Mouse (Mus musculus): ENCODE data around the gene Slc39a11. TPM values are rescaled to one million over a fixed set of nuclear protein-coding genes. Genes with fewer than 3 reads are reported as not detected.
A peak's percentile ranks its signal among the peaks of the same experiment; 100 is the strongest.

Gene Slc39a11
- polyA plus RNA-seq, 1 experiment from 2014 or later, result 33.9 TPM

- Histone ChIP-seq H3K36me3 (replicated peaks) (no peaks in the 10 kb centered on the region), H3K4me1 (peaks cover 25% of the 10 kb centered on the region), H3K4me2 (no peak overlapping the region), H3K9me3 (no peaks in the 10 kb centered on the region), H3K4me3 (no peak overlapping the region), H3K27me3 (replicated peaks) (no peaks in the 10 kb centered on the region), H3K27ac (no peak overlapping the region), H3K9ac (no peak overlapping the region)
- 77% methylated on average over 4 of the region's 4 CpGs for WGBS
- no peak for ATAC-seq (replicated peaks)
Observed at GRCm38 (mm10) chr11:113522726-113523125, 127.2 kb downstream of the Slc39a11 start.

GRCm38 (mm10) chr11:113521469-113522190 lies 128.2 kb downstream of the Slc39a11 start:
- H3K4me3 ChIP-seq, result no peak overlapping the region
- no peak for ATAC-seq (replicated peaks)
- no peaks in the 10 kb centered on the region for H3K9me3 ChIP-seq
- H3K4me1 ChIP-seq, result peaks cover 27% of the 10 kb centered on the region
- no peak overlapping the region for H3K27ac ChIP-seq
- no peak overlapping the region for H3K4me2 ChIP-seq
- H3K27me3 ChIP-seq (replicated peaks), result no peaks in the 10 kb centered on the region
- no peaks in the 10 kb centered on the region for H3K36me3 ChIP-seq (replicated peaks)
- WGBS, result 49% methylated on average over 20 of the region's 20 CpGs
- H3K9ac ChIP-seq, result no peak overlapping the region

DNA sequence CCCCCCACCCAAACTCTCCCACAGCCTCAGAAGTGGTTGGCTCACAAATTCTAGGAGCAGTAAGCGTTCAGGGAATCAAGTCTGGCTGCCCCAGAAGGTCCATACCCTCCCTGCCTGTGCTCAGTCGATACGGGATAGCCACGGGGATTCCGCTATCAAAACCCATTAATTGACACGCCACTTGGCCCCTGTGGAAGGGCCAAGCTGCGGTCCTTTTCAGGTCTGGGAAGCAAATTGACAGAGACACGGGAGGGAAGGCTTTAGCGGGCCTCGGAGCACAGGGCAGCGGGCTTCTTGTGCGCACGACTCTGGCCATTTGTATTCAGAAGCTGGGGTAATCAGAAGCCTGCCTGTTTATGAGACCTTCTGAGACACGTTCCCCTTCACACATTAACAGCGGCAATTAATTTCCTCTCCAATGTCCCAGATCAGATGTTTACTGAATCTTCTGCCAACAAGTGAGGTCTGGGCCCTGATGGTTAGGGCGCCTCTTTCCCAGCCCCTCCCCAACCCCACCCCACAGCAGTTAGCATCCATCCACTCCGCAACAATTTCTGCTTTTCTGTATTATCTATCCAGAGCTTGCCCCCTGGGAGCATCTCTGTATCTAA lies 128.9 kb downstream of the Slc39a11 start:
- no peaks in the 10 kb centered on the region for H3K27me3 ChIP-seq (replicated peaks)
- no peak overlapping the region for H3K4me2 ChIP-seq
- H3K9ac ChIP-seq, result no peak overlapping the region
- H3K36me3 ChIP-seq (replicated peaks), result no peaks in the 10 kb centered on the region
- 34% methylated on average over 17 of the region's 17 CpGs for WGBS
- no peak; the same call in 1 of the 2 replicates for ATAC-seq (replicated peaks)
- no peak overlapping the region for H3K4me3 ChIP-seq
- peaks cover 27% of the 10 kb centered on the region for H3K4me1 ChIP-seq
- H3K27ac ChIP-seq, result peak overlapping the region; percentile 48; the same call in 1 of the 2 replicates
- no peaks in the 10 kb centered on the region for H3K9me3 ChIP-seq

DNA sequence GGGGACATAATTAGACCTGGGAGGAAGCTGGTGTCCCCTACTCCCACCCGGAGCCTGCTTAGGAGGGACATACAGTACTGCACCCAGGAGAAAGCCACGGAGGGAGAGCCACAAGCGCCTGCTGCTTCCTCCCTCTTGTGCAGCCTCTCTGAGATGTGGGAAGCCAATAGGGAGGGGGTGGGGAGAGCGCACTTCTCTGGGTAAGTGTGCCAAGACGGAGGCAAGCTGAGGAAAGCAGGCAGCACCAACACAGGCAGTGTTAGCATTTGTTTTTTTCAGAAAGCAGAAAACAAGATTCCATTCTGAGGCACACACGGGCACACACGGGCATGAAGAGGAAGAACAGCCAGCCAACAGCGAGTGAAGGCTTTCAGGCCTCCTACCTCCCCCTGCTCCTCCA lies 129.5 kb downstream of the Slc39a11 start:
- ATAC-seq (replicated peaks), result no peak
- Histone ChIP-seq H3K36me3 (replicated peaks) (no peaks in the 10 kb centered on the region), H3K9ac (no peak overlapping the region), H3K9me3 (no peaks in the 10 kb centered on the region), H3K27me3 (replicated peaks) (no peaks in the 10 kb centered on the region), H3K4me3 (no peak overlapping the region), H3K27ac (0 out of 2 replicates have a peak overlapping the region, but pooled peaks have one; percentile 34), H3K4me1 (peaks cover 27% of the 10 kb centered on the region), H3K4me2 (no peak overlapping the region)
- 47% methylated on average over 8 of the region's 8 CpGs for WGBS

GRCm38 (mm10) chr11:113519973-113520372 lies 129.9 kb downstream of the Slc39a11 start:
- Histone ChIP-seq H3K9me3 (no peaks in the 10 kb centered on the region), H3K36me3 (replicated peaks) (no peaks in the 10 kb centered on the region), H3K27me3 (replicated peaks) (no peaks in the 10 kb centered on the region), H3K4me3 (no peak overlapping the region), H3K27ac (0 out of 2 replicates have a peak overlapping the region, but pooled peaks have one; percentile 34), H3K4me2 (no peak overlapping the region), H3K4me1 (peaks cover 27% of the 10 kb centered on the region), H3K9ac (no peak overlapping the region)
- no peak for ATAC-seq (replicated peaks)
- WGBS, result 70% methylated on average over 7 of the region's 7 CpGs

- Histone ChIP-seq H3K4me1 (peaks cover 27% of the 10 kb centered on the region), H3K27me3 (replicated peaks) (no peaks in the 10 kb centered on the region), H3K4me3 (no peak overlapping the region), H3K36me3 (replicated peaks) (no peaks in the 10 kb centered on the region), H3K4me2 (no peak overlapping the region), H3K9ac (no peak overlapping the region), H3K27ac (no peak overlapping the region), H3K9me3 (no peaks in the 10 kb centered on the region)
- 67% methylated on average over 7 of the region's 7 CpGs for WGBS
- ATAC-seq (replicated peaks), result no peak
Observed at GRCm38 (mm10) chr11:113518176-113518575, 131.7 kb downstream of the Slc39a11 start.

- Histone ChIP-seq H3K27me3 (replicated peaks) (no peaks in the 10 kb centered on the region), H3K9me3 (no peaks in the 10 kb centered on the region), H3K4me2 (no peak overlapping the region), H3K9ac (no peak overlapping the region), H3K36me3 (replicated peaks) (no peaks in the 10 kb centered on the region), H3K27ac (no peak overlapping the region), H3K4me1 (peaks cover 22% of the 10 kb centered on the region), H3K4me3 (no peak overlapping the region)
- ATAC-seq (replicated peaks), result no peak
- WGBS, result 70% methylated on average over 10 of the region's 10 CpGs
Observed at GRCm38 (mm10) chr11:113516156-113516555, 133.7 kb downstream of the Slc39a11 start.

DNA sequence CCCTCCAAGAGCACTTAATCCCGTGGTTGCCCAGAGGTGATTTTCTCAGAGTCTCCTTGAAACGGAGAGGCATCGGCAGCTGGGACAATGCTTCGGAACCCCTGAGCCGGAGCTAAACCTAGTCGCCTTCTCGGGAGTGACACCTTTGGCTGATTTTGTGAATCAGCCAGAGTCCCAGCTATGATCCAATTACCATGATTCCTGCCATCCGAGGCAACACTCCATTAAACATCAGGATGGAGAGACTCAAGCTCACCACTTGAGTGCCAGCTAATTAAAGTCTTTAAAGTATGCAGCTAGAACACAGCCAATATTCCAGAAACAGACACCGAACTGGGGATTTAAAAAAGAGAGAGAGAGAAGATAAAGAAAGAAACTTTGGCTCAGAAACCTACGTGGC lies 136.9 kb downstream of the Slc39a11 start:
- Histone ChIP-seq H3K27ac (no peak overlapping the region), H3K27me3 (replicated peaks) (no peaks in the 10 kb centered on the region), H3K4me3 (no peak overlapping the region), H3K4me1 (0 out of 2 replicates have a peak, but pooled peaks cover 7% of the 10 kb centered on the region), H3K4me2 (no peak overlapping the region), H3K36me3 (replicated peaks) (no peaks in the 10 kb centered on the region), H3K9ac (no peak overlapping the region), H3K9me3 (no peaks in the 10 kb centered on the region)
- 64% methylated on average over 10 of the region's 10 CpGs for WGBS
- no peak for ATAC-seq (replicated peaks)

DNA sequence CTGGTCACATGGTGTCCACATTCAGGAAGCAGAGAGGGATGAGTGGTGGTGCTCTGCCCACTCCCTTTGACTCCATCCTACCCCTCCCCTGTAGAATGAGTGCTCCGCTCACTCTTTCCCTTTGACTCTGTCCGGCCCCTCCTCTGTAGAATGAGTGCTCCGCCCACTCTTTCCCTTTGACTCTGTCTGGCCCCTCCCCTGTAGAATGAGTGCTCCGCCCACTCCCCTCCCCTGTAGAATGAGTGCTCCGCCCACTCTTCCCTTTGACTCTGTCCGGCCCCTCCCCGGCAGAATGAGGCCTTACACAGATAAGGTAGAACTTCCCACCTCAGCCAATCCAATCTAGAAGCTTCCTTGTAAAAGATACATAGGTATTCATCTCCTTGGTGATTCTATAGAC lies 137.7 kb downstream of the Slc39a11 start:
- H3K27me3 ChIP-seq (replicated peaks), result no peaks in the 10 kb centered on the region
- H3K9ac ChIP-seq, result no peak overlapping the region
- H3K27ac ChIP-seq, result no peak overlapping the region
- H3K4me1 ChIP-seq, result 0 out of 2 replicates have a peak, but pooled peaks cover 10% of the 10 kb centered on the region
- no peaks in the 10 kb centered on the region for H3K9me3 ChIP-seq
- 88% methylated on average over 7 of the region's 7 CpGs for WGBS
- no peak overlapping the region for H3K4me2 ChIP-seq
- H3K4me3 ChIP-seq, result no peak overlapping the region
- no peak for ATAC-seq (replicated peaks)
- no peaks in the 10 kb centered on the region for H3K36me3 ChIP-seq (replicated peaks)

DNA sequence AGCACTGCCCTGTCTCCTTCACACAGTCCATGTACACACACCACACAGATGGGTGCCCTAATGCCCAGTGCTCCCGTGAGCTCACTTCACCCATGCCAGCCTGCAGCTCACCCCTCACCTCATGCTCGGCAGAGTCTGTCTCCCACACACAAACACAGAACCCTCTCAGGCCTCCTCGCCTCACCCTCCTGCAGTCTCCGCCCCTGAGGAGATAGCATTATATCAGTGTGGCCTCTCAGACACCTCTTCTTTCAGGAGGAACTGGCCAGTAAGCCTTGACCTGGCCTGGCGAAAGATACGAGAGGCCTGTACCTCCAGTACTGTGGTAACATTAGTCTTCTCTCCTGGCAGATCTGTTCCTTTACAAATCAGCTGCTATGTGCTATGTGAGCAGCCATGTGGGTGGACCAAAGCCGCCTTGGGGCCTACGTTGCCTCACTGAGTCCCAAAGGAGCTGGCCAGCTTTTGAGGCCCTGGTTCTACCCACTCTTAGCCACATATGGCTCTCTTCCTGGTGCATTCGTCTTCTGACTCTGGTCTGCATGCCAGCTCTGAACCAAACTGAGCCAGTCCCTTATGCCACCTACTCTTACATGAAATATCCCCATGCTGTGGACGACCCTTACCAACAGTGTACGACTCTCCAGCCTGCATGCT lies 138.8 kb downstream of the Slc39a11 start:
- no peak for ATAC-seq (replicated peaks)
- Histone ChIP-seq H3K4me1 (0 out of 2 replicates have a peak, but pooled peaks cover 8% of the 10 kb centered on the region), H3K27ac (no peak overlapping the region), H3K4me2 (no peak overlapping the region), H3K27me3 (replicated peaks) (no peaks in the 10 kb centered on the region), H3K36me3 (replicated peaks) (no peaks in the 10 kb centered on the region), H3K9me3 (no peaks in the 10 kb centered on the region), H3K4me3 (no peak overlapping the region), H3K9ac (no peak overlapping the region)
- WGBS, result 84% methylated on average over 11 of the region's 11 CpGs

DNA sequence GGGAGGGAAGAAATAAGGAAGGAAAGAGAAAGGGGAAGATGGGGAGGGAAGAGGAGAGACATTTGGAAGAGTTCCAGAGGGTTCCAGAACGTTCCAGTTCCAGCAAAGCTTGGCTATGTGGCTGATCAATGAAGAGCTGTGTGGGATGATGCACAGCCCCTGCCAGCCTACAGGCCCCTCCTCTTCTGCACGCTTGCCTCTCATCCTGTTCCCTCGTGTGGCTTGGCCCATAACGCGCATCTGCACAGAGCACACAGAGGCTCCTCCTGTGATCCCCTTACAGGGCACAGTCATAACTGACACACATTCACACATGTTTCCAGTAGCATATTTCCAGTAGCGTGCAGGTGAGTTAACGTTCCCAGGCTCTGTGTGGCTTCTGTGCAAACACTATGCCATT lies 139.6 kb downstream of the Slc39a11 start:
- no peak for ATAC-seq (replicated peaks)
- Histone ChIP-seq H3K4me3 (no peak overlapping the region), H3K27me3 (replicated peaks) (no peaks in the 10 kb centered on the region)

GRCm38 (mm10) chr11:113507716-113508480 lies 142.0 kb downstream of the Slc39a11 start:
- Histone ChIP-seq H3K4me1 (0 out of 2 replicates have a peak, but pooled peaks cover 8% of the 10 kb centered on the region), H3K27ac (0 out of 2 replicates have a peak overlapping the region, but pooled peaks have one; percentile 18)
- ATAC-seq (replicated peaks), result no peak

More for the DNA sequence above, 139.6 kb downstream of the Slc39a11 start:
- Histone ChIP-seq H3K4me2 (no peak overlapping the region), H3K27ac (no peak overlapping the region), H3K4me1 (0 out of 2 replicates have a peak, but pooled peaks cover 8% of the 10 kb centered on the region), H3K9ac (no peak overlapping the region), H3K36me3 (replicated peaks) (no peaks in the 10 kb centered on the region), H3K9me3 (no peaks in the 10 kb centered on the region)
- WGBS, result 60% methylated on average over 7 of the region's 7 CpGs

More at GRCm38 (mm10) chr11:113507716-113508480, 142.0 kb downstream of the Slc39a11 start:
- H3K27me3 ChIP-seq (replicated peaks), result no peaks in the 10 kb centered on the region
- no peak overlapping the region for H3K9ac ChIP-seq
- no peaks in the 10 kb centered on the region for H3K9me3 ChIP-seq
- no peak overlapping the region for H3K4me2 ChIP-seq
- 69% methylated on average over 11 of the region's 11 CpGs for WGBS
- H3K4me3 ChIP-seq, result no peak overlapping the region
- H3K36me3 ChIP-seq (replicated peaks), result no peaks in the 10 kb centered on the region
